Mouse (Mus musculus) lung, adult 18-20 months (tissue): Measurements from ENCODE around the gene Fcna.
A peak's percentile ranks its signal among the peaks of the same experiment; 100 is the strongest.

Experiments used
- DNase-seq, 2 experiments: peaks; one replicate each; pipeline ENCODE4 v3.0.0; 2022; ENCODE audit warnings: mixed read lengths in 2 of 2

Fcna gene

DNA sequence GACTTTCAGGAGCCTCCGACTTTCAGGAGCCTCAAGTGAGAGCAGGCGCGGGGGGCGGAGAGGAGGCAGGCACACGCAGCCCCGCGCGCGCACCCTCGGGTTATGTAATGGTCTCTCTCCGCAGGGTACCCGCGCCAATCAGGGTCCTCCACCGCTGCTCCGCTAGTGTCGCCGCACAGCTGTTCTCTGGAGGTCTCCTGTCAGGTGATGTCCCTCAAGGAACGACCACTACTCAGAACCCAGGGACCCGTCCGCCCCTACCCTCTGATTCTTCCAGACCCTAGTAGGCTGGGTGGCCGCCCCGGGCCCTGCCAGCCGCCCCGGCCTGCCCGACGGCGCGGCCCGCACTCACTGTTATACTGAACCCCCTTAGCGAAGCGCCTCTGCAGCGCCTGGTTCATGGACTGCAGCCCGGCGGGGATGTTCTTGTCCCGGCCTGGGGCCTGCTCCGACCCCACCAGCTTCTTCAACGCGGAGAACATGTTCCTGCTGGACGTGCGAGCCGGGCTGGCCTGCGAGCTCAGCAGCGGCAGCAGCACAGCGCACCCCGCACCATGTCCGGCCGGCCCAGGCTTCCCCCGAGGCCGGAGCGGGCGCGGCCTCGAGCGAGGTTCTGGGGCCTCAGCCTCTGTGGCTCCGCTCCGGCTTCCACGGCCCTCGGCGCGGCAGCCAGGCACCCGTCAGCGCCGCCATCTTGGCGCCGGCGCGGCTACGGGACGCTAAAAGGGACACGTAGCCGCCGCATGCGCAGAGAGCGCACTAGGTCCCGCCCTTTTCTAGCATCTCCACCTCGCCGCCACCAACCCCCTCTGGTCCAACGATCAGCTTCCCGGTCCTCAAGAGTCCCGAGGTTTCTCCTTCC is 19.8 kb downstream of the Fcna start, which contains the start of gene Rabl6:
Gene Rabl6, minus strand, starts transcription at position 761 of the 862 bp plus-strand sequence.
- DNase-seq, result peak; percentile 87 to 88

DNA sequence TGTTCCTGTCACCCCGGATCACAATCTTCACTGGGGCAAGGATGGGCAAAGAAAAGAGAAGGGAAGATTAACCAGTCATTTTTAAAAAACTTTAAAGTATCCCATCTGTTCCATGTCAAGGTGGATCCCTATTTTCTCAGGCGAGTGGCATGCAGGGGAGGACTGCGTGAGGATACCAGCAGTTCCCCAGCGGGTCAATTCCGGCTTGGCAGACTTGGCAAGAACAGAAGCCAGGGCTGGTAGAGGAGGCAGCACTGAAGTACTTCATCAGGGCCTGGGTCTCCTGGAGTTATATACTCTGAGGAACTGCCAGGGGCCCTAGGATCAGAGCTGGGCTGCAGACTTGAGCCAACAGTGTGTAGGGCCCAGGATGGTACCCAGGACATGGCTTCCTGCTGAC is 25.3 kb downstream of the Fcna start:
- DNase-seq, result no peak

DNA sequence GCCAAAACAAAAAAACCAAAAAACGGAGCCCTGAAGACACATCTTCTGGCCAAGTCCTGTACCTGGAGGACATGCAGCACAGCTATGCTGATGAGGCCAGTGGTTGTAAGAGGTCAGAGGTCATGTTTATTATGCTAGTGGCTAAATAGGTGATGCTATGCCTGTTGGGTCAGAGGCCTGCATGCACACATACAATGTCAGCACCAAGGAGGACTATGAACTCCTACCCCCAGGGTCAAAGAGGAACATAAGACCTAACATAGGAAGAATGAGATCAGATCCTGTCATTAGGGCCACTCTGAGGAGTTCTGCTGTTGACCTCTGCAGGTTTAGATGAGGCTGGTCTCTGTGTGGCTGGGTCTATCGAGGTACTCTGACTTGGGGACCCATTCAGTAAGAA is 27.8 kb downstream of the Fcna start:
- DNase-seq, result no peak

DNA sequence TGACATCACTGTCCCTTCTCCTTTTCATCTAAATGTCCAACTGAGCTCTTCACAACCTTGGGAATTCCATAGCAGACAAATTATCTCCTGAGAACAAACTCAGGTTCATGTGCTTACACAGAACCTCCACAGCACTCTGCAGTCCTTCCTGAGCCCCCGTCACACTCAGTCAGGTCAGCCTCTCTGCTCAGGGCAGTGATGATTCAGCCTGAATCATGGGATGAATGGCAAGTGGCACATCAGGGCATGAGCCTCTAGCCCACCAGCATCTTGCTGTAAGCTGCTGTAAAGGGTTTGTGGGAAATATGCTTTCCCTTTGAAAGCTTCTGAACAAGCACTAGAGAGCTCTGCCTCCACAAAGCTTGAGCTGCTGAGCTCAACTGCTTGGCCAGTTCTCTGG is 29.1 kb downstream of the Fcna start:
- DNase-seq, result no peak

DNA sequence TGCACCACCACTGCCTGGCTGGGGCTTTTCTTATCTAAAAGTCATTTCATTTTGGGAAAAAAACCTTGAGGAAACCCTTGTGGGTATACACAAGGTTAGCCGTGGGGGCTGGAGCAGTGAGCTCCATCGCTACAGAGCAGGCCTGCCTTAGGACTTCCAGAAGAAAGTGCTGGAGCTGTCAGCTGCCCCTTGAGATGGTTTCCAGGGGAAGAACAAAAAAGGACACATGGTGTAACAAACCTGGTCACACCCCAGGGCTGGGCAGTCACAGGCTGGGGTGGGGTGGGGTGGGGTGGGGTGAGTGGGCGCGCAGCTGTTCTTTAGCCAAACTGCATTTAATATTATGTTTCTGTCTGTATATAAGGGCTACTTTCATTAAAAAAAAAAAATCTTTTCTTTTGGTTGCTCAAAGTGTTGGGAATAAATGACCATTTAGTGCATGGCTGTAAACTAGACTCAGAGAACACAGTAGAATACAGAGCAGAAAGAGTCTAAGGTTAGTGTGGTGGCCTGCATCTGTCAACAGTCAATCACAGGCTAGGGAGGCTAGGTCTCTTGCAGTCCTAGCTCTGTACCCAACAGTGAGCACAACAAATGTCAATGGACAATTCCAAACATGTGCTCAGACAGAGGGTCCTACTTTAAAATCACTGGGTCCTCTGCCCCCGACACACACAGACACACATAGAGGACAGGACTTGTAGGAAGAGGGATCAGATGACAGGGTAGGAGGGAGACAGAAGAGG is 30.9 kb downstream of the Fcna start:
- DNase-seq, result no peak

DNA sequence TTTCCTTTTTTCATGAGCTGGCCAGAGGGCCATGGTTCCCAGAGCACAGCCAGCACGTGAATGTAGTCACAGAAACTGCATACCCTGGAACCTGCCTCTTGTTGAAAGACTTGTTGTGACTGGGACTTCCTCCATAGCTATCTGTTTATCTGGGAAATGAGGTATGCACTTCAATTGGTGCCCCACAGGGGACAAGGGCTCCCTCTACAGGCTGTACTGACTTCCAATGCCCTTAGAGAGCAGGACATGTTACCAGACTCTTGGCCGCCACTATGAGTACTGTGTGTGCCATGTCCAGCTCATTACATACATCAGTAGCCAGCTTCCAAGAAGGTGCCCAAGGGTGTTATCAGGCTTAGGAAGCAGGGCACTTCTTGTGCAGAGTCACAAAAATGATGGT is 36.0 kb downstream of the Fcna start:
- peak; percentile 42 to 61 for DNase-seq

DNA sequence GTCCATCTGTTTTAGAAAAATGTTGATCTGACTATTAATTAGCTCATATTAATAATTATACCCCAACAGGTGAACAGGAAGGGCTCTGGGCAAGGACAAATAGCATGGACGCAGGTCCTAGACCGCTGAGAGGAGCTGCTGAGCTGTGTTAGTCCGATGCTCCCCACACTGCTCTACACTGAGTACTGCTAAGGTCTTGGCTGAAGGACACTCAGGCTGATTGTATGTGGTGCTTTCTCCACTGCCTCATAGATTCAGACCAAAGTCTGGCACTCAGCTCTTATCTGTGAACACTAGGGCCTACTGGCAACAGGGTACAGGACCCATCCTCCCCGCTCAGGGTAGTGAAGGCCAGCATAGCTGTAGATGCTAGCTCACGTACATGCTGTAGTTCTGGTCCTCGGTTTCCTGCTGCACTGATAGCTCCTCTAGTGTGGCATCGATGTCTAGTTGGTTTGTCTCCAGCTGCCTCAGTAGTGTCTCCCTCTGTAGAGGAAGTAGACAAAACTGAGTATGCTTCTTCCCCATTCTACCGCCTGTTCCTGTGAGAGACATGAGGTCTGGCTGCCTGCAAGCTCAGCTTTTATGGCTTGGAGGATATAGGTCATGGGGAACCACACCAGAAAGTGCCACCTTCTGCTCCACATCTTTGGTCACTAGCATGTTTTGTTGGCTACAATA is 39.5 kb downstream of the Fcna start:
- no peak for DNase-seq

DNA sequence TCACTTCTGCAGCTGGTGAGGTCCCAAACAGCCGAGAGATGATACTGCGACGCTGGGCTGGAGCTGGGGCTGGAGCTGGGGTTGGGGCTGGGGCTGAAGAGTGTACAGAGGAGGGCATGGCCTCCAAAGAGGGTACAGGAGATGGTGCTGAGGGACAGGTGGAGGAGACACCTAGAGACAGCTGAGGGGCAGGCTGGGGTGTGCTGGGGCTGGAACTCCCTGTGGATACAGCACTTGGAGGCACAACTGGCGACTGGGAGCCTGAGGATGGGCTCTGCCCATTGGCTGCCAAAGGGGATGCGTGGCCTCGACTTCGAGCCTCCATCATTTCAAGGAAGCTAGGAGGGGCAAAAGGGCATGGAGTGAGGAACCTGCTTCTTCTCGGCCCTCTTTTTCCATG is 40.5 kb downstream of the Fcna start:
- no peak for DNase-seq

DNA sequence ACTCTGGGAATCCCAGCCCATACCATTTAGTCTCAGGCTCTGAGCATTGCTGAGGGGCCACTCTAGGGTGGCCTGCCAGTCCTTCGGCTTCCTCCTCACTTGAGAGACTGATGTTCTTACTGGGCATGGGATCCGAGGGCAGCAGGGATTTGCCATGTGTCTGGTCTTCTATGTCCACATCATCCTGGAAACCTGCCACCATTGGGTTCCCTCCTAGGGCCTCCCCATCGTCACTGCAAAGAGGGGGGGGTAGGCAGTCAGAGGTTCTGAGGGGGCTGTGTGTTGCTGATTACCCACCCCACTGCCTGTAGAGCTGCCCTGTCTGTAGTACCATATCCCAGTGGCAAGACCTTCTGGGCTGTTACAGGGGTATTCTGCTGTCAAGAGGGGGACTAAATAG is 42.2 kb downstream of the Fcna start:
- no peak for DNase-seq

DNA sequence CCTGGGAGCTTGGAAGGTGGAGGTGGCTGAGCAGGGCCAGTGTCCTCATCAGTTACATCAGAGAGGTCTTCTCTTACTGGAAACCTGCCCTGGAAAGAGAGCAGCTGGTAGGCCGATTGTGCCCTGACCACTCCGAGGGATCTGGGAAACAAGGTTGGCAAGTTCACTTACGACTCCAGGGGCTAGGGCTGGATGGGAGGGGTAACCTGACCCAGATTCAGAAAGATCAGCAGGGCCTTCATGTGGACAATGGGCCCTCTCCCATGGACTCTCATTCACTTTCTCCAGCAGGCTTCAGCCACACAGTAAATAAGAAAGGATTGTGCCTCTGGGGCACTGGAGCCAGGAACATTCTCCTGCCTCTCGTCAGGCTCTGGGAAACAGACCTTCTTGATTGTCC is 43.0 kb downstream of the Fcna start:
- DNase-seq, result no peak

DNA sequence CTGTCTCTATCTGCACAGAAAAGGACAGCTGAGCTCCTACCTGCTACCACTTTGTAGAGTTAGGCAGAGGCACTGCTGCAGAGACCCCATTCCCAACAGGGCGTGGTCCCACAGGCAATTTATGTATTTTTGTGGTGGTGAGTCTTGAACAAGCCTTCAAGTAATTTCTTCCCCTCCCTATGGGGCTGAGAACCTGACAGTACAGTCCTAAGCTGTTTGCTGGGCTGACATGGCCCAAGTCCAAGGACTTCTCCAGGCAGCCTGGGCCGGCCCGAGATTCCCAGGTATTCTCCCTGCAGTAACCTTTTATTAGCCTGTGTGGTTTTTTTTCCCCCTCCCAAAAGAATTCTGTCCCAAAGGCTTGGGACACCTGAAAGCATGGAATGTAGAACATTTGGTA is 43.7 kb downstream of the Fcna start:
- no peak for DNase-seq

DNA sequence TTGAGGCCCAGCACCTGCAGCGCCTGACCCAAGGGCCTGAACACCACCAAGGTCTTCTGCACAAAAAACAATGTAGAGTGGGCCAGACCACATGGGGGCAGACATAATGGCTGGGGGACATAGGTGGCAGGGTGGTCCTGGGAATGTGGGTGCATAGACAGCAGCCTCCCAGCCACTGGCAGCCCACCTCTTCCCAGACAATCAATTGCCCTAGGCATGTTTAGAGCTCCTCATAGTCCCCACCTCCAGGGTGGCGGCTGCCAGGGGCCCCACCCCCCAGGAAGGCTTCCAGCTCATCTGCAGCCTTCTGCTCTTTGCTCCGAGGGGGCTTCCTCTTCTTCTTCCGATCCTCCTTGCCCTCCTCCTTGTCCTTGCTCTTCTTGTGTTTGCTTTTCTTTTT is 44.3 kb downstream of the Fcna start:
- no peak for DNase-seq

DNA sequence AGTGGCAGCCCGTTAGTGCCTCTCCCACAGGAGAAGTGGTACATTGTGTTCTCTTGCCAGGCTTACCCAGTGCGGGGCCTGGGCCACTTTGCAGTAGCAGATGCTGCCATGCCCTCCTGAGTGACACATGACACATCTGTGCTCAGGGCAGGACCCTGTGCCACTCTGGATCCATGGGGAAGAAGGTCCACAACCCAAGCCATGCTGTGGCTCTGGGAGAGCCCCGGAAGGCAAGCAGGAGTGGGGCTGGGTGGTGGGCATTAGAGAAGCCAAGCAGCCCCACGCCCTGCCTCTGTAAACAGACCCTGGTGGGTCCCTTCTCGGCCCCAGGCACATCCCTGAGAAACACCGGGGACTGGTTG is 44.7 kb downstream of the Fcna start:
- DNase-seq, result no peak

DNA sequence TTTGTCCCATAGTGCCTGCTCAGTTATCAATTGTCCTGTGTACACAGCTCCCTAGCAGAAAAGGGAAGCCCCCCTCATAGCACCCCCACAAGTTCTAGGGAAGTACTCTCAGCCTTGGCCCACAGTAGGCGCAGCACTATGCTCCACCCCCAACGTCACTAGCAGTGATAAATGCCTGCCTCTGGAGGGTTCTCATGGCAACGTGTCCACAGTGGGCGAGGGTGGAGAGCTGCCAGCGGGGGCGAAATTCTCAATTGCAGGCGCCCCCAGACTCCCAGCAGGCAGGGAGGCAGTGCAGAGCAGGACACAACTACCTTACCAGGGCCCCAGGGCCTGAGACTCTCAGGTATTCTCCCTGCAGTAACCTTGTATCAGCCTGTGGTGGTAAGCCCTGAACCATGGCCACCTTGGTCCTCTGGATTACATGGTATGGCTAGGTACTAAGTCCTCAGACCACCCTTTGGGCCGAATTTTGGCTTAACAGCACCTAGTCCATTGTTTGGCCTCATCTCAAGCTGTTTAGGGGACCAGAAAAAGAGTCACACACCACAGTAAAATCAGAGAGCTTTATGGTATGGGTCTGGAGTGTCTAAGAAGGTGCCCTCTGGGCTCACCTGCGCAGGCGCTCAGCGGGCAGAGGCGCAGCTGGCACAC is 45.2 kb downstream of the Fcna start:
- no peak for DNase-seq

DNA sequence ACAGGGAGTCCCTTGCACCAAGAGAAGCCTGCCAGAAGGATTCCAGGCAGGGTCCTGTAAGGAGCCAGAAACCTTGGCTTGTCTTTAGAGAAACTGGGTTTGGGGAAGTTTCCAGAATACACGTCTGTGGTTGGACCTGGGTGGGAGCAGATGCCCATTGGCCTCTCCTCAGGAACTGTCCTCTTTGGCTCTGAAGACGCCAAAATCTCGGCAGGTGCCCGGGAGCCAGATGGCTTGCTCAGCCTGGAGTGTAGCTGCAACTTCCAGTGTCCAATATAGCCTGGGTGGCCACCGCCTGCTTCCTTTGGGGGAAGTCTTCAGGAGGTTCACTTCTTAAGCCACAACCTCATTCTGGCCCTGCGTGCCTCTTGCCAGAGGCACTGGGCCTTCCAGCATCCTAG is 45.9 kb downstream of the Fcna start:
- DNase-seq, result no peak

DNA sequence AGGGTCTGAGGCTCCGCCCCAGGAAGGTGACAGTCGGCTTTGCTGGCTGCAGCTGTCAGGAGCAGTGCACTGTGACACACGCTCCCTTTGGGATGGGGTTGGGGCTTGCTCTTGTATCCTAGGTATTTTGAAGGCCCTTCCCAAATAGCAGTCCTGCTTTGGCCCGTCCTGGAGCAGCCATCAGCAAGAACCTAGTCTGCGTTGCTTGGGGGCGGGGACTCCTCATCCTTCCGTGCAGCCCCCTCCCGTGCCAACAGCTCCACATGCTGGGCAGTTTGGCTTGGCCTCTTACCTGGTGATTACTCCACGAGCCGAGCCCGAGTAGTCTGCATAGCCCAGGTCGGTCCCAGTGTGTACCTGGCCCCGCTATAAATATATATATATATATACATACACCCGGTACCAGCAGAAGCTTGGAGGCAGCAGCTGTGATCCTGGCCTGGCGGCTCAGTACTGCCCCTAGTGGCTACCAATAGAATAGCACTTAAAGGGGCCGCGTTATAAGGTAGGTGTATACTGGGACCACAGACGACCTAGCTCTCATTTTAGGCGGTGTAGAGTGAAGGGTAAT is 46.5 kb downstream of the Fcna start, which contains the start of gene Ajm1:
Gene Ajm1, minus strand, starts transcription at position 464 of the 571 bp plus-strand sequence.
- DNase-seq, result peak; percentile 56 to 57

DNA sequence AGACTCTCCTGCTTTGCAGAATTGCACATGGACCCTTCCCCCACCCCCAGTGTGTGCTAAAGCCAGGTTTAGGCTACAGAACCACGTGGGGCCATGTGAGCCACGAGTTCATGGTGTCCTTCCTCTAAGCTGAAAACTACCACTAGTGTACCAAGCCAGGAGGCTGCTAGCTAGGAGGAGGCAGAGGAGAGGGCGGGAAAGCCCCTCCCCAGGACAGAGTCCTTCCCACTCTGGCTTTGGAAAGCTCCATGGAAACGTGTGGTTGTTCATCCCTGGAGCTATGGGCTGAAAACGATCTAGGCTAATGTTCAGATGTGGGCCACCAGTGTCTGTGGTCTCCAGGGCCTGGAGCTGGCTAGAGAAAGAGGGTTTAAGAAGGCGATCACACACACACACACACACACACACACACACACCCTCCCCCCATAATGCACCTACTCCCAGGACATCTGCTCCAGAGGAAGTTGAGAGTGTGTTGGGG is 47.2 kb downstream of the Fcna start:
- no peak for DNase-seq

DNA sequence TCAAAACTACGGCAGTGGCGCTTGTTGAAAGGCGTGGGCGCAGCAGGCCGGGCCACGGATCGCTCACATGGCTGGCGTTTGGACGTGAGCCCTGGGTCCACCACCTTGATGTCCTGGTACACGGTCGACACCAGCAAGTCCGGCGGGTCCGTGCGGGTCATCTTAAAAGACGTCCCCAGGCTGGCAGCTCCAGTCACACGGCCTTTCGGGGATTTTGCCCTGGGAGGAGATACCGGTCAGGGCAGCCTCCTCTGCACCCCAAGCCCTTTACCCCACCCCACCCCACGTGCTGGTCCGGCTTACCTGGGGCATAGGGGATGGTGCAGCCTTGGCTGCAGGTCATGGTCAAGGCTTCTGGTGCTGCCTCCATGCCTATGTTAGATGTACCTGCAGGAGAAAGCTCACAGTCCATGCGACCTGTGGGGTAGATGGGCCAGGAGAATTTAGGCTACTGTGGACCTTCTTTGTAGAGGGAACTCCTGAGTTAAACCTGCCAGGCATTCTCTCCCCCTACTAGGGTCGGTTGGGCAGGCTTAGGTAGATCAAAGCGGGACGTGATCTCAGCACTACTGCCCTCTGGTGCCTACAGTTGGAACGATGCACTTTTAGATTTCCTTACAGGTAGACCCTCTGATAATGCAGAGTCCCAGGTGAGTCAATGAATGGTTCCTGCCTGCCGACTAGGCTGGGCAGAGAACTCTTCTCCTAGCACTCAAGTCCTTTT is 47.9 kb downstream of the Fcna start:
- peak in 1 of 2 experiments; percentile 47 for DNase-seq

DNA sequence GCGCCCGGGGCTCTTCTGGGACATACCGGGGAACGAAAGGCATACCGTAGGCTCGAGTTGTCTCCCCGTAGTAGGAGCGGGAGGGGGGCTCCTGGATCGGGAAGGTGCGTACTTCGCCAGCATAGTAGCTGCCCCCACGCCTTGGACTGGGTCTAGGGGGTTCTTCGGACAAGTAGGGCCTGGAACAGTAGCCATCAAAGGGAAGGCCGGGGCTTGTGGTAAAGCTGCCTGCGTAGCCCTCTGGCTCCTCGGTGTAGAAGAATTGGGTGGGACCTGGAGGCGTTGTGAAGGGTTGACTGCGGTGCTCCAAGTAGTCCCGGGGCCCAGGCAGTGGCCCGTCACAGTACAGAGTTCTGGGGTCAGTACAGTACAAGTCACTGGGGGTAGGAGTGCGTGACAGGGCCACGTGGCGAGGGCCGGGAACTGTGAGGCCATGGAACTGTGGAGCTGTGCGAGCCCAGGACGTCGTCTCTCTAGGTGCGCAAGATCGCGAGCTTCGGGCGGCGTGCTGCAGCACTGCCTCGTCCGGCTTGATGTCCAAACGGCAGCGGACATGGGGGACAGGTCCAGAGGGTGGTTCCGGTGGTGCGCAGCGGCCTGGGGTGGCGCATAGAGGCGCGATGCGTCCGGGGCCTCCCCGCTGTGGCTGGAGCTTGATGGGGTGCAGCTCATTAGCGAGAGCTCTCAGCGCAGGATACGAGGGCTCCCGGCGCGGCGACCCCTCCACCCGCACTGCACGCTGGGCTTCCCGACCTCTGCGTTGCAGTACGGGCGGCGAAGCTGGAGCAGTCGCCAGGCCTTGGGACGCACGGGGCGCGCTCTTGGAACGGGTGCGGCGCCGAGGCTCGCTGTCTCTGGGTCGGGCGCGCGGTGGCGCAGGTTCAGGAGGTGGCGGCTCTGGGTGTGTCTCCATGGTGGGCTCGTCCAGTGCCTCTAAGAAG is 48.8 kb downstream of the Fcna start:
- no peak for DNase-seq

DNA sequence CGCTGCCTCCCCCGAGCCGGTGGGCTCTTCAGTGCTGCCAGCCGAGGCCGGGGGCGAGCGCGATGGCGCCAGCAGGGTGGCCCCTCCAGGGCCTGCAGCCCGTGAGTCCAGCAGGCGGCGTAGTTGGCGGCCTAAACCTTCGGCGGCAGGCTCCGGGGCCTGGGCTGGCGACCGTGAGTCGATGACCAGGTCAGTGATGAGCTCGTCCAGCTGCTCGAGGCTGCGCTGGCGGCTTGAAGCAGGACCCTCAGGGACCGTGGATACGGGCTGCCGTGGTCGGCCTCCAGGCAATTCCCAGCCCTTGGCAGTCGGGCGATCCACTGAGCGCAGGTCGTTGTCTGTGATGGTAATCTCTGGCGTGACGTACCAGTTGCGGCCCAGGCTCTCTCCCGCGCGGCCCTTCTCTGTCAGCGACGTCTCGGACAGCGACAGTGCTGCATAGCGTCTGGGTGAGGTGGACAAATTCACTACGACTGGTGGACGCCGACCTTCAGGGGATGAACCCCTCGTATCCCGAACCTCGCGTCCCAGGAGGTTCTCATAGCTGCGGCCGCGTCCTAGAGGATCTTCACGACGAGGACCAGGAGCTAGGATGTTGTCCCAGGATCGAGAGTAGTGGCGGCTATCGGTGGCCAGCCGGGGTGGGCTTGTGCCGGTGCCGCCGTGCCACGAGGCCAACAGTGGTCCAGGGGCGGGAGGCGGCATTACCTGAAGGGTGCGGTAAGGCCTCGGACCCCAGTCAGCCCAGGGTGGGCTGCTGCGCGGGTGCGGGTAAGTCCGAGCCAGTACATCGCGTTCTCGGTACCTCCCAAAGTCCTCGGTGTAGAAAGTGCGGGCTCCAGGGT is 49.7 kb downstream of the Fcna start:
- DNase-seq, result no peak
